ENCODE assay signal across 25 mouse cellular contexts in the genomic region with DNA sequence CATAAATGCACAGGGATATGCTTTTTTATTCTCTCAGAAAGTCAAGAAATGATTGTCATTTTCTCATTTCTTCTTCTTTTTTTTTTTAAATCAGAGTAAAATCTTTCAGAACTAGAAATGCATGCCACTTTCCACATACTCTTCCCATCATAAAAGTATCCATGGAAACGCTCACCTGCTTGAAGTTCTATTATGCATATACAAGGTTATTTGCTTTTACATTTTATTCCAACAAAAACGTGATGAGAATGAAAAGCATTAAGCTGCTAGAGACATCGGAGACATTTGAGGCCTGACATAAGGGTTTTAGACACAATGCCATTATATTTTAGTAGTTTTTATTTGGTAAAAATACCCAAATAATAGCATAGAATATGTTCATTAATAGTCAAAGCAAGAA.
DNase-seq lines count a peak whose midpoint lies in the region; ATAC-seq and TF ChIP-seq lines count a peak whose summit lies in the region.
"Had no signal": no experiment of that assay in that cellular context is flagged by ENCODE, and none has a peak within 500 bp of the region (broad histone marks: within the 10 kb centered on the region; RNA-seq: fewer than 3 reads in every experiment).

No protein-coding gene starts in this region.

- no peak for ATAC-seq in forebrain, embryonic 14.5 days
- ATAC-seq in forebrain, embryonic 13.5 days: no peak
- peak; percentile 51; the same call in 1 of the 2 replicates for ATAC-seq in forebrain, postnatal 0 days
- no peak for ATAC-seq in midbrain, embryonic 14.5 days (ENCODE audit: low FRiP score, low TSS enrichment)
- ATAC-seq: activated CD4-positive, CD25-positive, alpha-beta regulatory T cell, adult 4 months; CD4-positive, CD25-positive, alpha-beta regulatory T cell, adult 4 months; Patski had no signal

- peak; percentile 28 for DNase-seq in forebrain, embryonic 14.5 days (ENCODE audit: low spot score)
- DNase-seq in forebrain, postnatal 0 days: no peak
- DNase-seq in forebrain, embryonic 10.5 days (ENCODE audit: extremely low spot score, low spot score): no peak
- DNase-seq in midbrain, embryonic 14.5 days: peak; percentile 52
- no peak for DNase-seq in midbrain, embryonic 10.5 days (ENCODE audit: low spot score)
- peak; percentile 64 for DNase-seq in brain, embryonic 14.5 days (ENCODE audit: low read depth)
- no peak for DNase-seq in gastrocnemius, postnatal 36 days
- DNase-seq: adrenal gland, adult 8-10 months; adrenal gland, postnatal 14 days; adrenal gland, postnatal 36 days; B cell, adult 2 months; cerebellum, adult 11-12 months; cerebellum, adult 2 months; cerebellum, adult 9-10 months; cerebellum, postnatal 10 days; cerebellum, postnatal 25 days had no signal

- no peaks in the 10 kb centered on the region for H3K36me3 ChIP-seq in forebrain, embryonic 14.5 days (ENCODE audit: control insufficient read depth, insufficient read depth, low read length)
- no peaks in the 10 kb centered on the region for H3K36me3 ChIP-seq in forebrain, embryonic 13.5 days (ENCODE audit: poor library complexity, severe bottlenecking)
- H3K36me3 ChIP-seq in forebrain, postnatal 0 days (ENCODE audit: insufficient read depth): no peaks in the 10 kb centered on the region
- H3K36me3 ChIP-seq in forebrain, embryonic 10.5 days (replicated peaks): no peaks in the 10 kb centered on the region
- H3K36me3 ChIP-seq in midbrain, embryonic 14.5 days (ENCODE audit: control insufficient read depth, insufficient read depth, low read length): no peaks in the 10 kb centered on the region
- H3K36me3 ChIP-seq in midbrain, embryonic 10.5 days: no peaks in the 10 kb centered on the region
- H3K36me3 ChIP-seq: embryonic facial prominence, embryonic 10.5 days; embryonic facial prominence, embryonic 12.5 days; forebrain, embryonic 12.5 days; G1E had no signal

- intact Hi-C loops in gastrocnemius, postnatal 36 days (cut with DNase I): no loop called here

- no peak overlapping the region for H3K9ac ChIP-seq in forebrain, embryonic 14.5 days (ENCODE audit: low read length)
- no peak overlapping the region for H3K9ac ChIP-seq in forebrain, embryonic 13.5 days
- H3K9ac ChIP-seq in forebrain, postnatal 0 days: no peak overlapping the region
- no peak overlapping the region for H3K9ac ChIP-seq in midbrain, embryonic 14.5 days (replicated peaks; ENCODE audit: low read length)
- H3K9ac ChIP-seq: embryonic facial prominence, embryonic 12.5 days; forebrain, embryonic 12.5 days had no signal

- TF ChIP-seq CTCF in forebrain, postnatal 0 days (IDR thresholded peaks at IDR 0.05; ENCODE audit: low read depth): no peak
- TF ChIP-seq CTCF in brain, embryonic 14.5 days (IDR thresholded peaks at IDR 0.05; ENCODE audit: borderline replicate concordance, extremely low read depth, insufficient read depth, insufficient read length): no peak

- TF ChIP-seq POLR2A in brain, embryonic 14.5 days (IDR thresholded peaks at IDR 0.05; ENCODE audit: borderline replicate concordance, extremely low read depth, insufficient read depth, insufficient read length, poor library complexity, severe bottlenecking): no peak

- H3K4me3 ChIP-seq in forebrain, embryonic 14.5 days (ENCODE audit: low read depth, low read length): no peak overlapping the region
- no peak overlapping the region for H3K4me3 ChIP-seq in forebrain, embryonic 13.5 days
- H3K4me3 ChIP-seq in forebrain, postnatal 0 days (ENCODE audit: low read depth, low read length): no peak overlapping the region
- no peak overlapping the region for H3K4me3 ChIP-seq in forebrain, embryonic 10.5 days
- no peak overlapping the region for H3K4me3 ChIP-seq in midbrain, embryonic 14.5 days (replicated peaks; ENCODE audit: low read depth, low read length)
- H3K4me3 ChIP-seq in midbrain, embryonic 10.5 days: no peak overlapping the region
- H3K4me3 ChIP-seq: embryonic facial prominence, embryonic 10.5 days; embryonic facial prominence, embryonic 12.5 days; forebrain, embryonic 12.5 days had no signal

- no peak overlapping the region for H3K4me2 ChIP-seq in forebrain, embryonic 14.5 days (ENCODE audit: low read length)
- no peak overlapping the region for H3K4me2 ChIP-seq in forebrain, embryonic 13.5 days
- no peak overlapping the region for H3K4me2 ChIP-seq in forebrain, postnatal 0 days (ENCODE audit: low read depth)
- no peak overlapping the region for H3K4me2 ChIP-seq in midbrain, embryonic 14.5 days (ENCODE audit: low read length)
- H3K4me2 ChIP-seq: embryonic facial prominence, embryonic 12.5 days; forebrain, embryonic 12.5 days had no signal

- H3K9me3 ChIP-seq in forebrain, embryonic 14.5 days (replicated peaks; ENCODE audit: control insufficient read depth, low read length): no peaks in the 10 kb centered on the region
- no peaks in the 10 kb centered on the region for H3K9me3 ChIP-seq in forebrain, embryonic 13.5 days (replicated peaks)
- H3K9me3 ChIP-seq in forebrain, postnatal 0 days (ENCODE audit: low read length): no peaks in the 10 kb centered on the region
- H3K9me3 ChIP-seq in forebrain, embryonic 10.5 days: no peaks in the 10 kb centered on the region
- no peaks in the 10 kb centered on the region for H3K9me3 ChIP-seq in midbrain, embryonic 14.5 days (ENCODE audit: control insufficient read depth, low read length)
- H3K9me3 ChIP-seq in midbrain, embryonic 10.5 days (replicated peaks): no peaks in the 10 kb centered on the region
- H3K9me3 ChIP-seq: embryonic facial prominence, embryonic 10.5 days; embryonic facial prominence, embryonic 12.5 days; forebrain, embryonic 12.5 days; G1E had no signal

- no peaks in the 10 kb centered on the region for H3K4me1 ChIP-seq in forebrain, embryonic 14.5 days (ENCODE audit: control insufficient read depth, insufficient read depth, low read length)
- no peaks in the 10 kb centered on the region for H3K4me1 ChIP-seq in forebrain, embryonic 13.5 days
- no peaks in the 10 kb centered on the region for H3K4me1 ChIP-seq in forebrain, postnatal 0 days (ENCODE audit: insufficient read depth)
- H3K4me1 ChIP-seq in forebrain, embryonic 10.5 days: no peaks in the 10 kb centered on the region
- H3K4me1 ChIP-seq in midbrain, embryonic 14.5 days (ENCODE audit: control insufficient read depth, insufficient read depth, low read length): no peaks in the 10 kb centered on the region
- H3K4me1 ChIP-seq in midbrain, embryonic 10.5 days: no peaks in the 10 kb centered on the region
- H3K4me1 ChIP-seq: embryonic facial prominence, embryonic 10.5 days; embryonic facial prominence, embryonic 12.5 days; forebrain, embryonic 12.5 days had no signal

- no peak overlapping the region for H3K27ac ChIP-seq in forebrain, embryonic 14.5 days (ENCODE audit: low read depth, low read length)
- no peak overlapping the region for H3K27ac ChIP-seq in forebrain, embryonic 13.5 days
- H3K27ac ChIP-seq in forebrain, postnatal 0 days (ENCODE audit: low read depth, low read length): no peak overlapping the region
- no peak overlapping the region for H3K27ac ChIP-seq in forebrain, embryonic 10.5 days
- no peak overlapping the region for H3K27ac ChIP-seq in midbrain, embryonic 14.5 days (replicated peaks; ENCODE audit: low read depth, low read length)
- H3K27ac ChIP-seq in midbrain, embryonic 10.5 days (replicated peaks): no peak overlapping the region
- H3K27ac ChIP-seq: embryonic facial prominence, embryonic 10.5 days; embryonic facial prominence, embryonic 12.5 days; forebrain, embryonic 12.5 days had no signal

- WGBS in forebrain, embryonic 14.5 days: 76% methylated on average over 3 of the region's 3 CpGs
- whole genome bisulfite sequencing in forebrain, embryonic 13.5 days: 77% methylated on average over 3 of the region's 3 CpGs
- WGBS in forebrain, postnatal 0 days: 68% methylated on average over 3 of the region's 3 CpGs
- 81% methylated on average over 3 of the region's 3 CpGs for WGBS in forebrain, embryonic 10.5 days
- 65% methylated on average over 3 of the region's 3 CpGs for WGBS in midbrain, embryonic 14.5 days
- 80% methylated on average over 3 of the region's 3 CpGs for WGBS in midbrain, embryonic 10.5 days

- H3K27me3 ChIP-seq in forebrain, embryonic 14.5 days (replicated peaks; ENCODE audit: control insufficient read depth, insufficient read depth, low read length): no peaks in the 10 kb centered on the region
- H3K27me3 ChIP-seq in forebrain, embryonic 13.5 days: no peaks in the 10 kb centered on the region
- no peaks in the 10 kb centered on the region for H3K27me3 ChIP-seq in forebrain, postnatal 0 days (ENCODE audit: insufficient read depth, low read length)
- H3K27me3 ChIP-seq in forebrain, embryonic 10.5 days (ENCODE audit: poor library complexity, severe bottlenecking): no peaks in the 10 kb centered on the region
- no peaks in the 10 kb centered on the region for H3K27me3 ChIP-seq in midbrain, embryonic 14.5 days (ENCODE audit: control insufficient read depth, insufficient read depth, low read length)
- no peaks in the 10 kb centered on the region for H3K27me3 ChIP-seq in midbrain, embryonic 10.5 days (ENCODE audit: low read depth, poor library complexity, severe bottlenecking)
- H3K27me3 ChIP-seq: CH12.LX; embryonic facial prominence, embryonic 12.5 days; forebrain, embryonic 12.5 days had no signal

Comparison
In these comparisons a context has a peak if more than half of its experiments do, and no peak if none do; other contexts are left out.
1. DNase-seq: peak in forebrain, embryonic 14.5 days (single experiment), midbrain, embryonic 14.5 days (single experiment) and brain, embryonic 14.5 days (single experiment); none in forebrain, postnatal 0 days (single experiment), forebrain, embryonic 10.5 days (single experiment), midbrain, embryonic 10.5 days (single experiment) and gastrocnemius, postnatal 36 days (0 of 2).